Mouse (Mus musculus) CH12.LX (cell line): ENCODE measurements around the gene Tsga13. TPM values are rescaled to one million over a fixed set of nuclear protein-coding genes. Genes with fewer than 3 reads are reported as not detected.

ENCODE experiments used
- DNase-seq: peaks from one replicate; pipeline ENCODE4 v3.0.0-alpha.2; 2013; ENCODE audit errors: extremely low read depth
- H3K27ac ChIP-seq: 2 replicates; pipeline ENCODE4 v1.5.1; 2012; ENCODE audit warnings: low read depth, mild to moderate bottlenecking, control low read depth, moderate library complexity; ENCODE audit not compliant: insufficient read depth
- H3K27me3 ChIP-seq: replicated peaks from 2 replicates; pipeline ENCODE3; 2012; ENCODE audit warnings: inconsistent platforms
- H3K36me3 ChIP-seq, 2 experiments: replicated peaks in 1 of 2; 2 replicates each; pipeline versions ENCODE3 to v1.6.1; 2012; ENCODE audit warnings: inconsistent platforms in 1 of 2, low read length in 1 of 2, mild to moderate bottlenecking in 1 of 2, mixed read lengths in 1 of 2, moderate library complexity in 1 of 2; ENCODE audit not compliant: control insufficient read depth in 1 of 2, insufficient read depth in 1 of 2
- H3K4me1 ChIP-seq, 2 experiments: 2 replicates each; pipeline ENCODE4 v1.6.1; 2012; ENCODE audit warnings: inconsistent platforms in 1 of 2, moderate library complexity in 1 of 2; ENCODE audit not compliant: insufficient read depth in 2 of 2, control insufficient read depth in 1 of 2
- H3K4me2 ChIP-seq: 2 replicates; pipeline ENCODE4 v1.6.1; 2012; ENCODE audit warnings: low read depth, mild to moderate bottlenecking, control low read depth; ENCODE audit not compliant: poor library complexity, insufficient read depth, severe bottlenecking
- H3K4me3 ChIP-seq, 3 experiments: fragments of 150-350 bp in 1 of 3; sonication (generic) in 1 of 3; replicated peaks in 1 of 3; 2 replicates each; pipeline versions ENCODE3 to v1.5.1; 2011 to 2012; ENCODE audit warnings: low read depth in 2 of 3, low read length in 2 of 3, mild to moderate bottlenecking in 2 of 3, moderate library complexity in 2 of 3, control low read depth in 1 of 3, improper control_type of control experiment in 1 of 3, inconsistent platforms in 1 of 3, mixed read lengths in 1 of 3; ENCODE audit not compliant: poor library complexity in 1 of 3
- H3K79me2 ChIP-seq: replicated peaks from 2 replicates; pipeline ENCODE4 v1.6.1; 2012; ENCODE audit warnings: mild to moderate bottlenecking, moderate library complexity; ENCODE audit not compliant: control insufficient read depth, poor library complexity, insufficient read depth, severe bottlenecking; ENCODE audit errors: extremely low read depth
- H3K9ac ChIP-seq: 2 replicates; pipeline ENCODE4 v1.6.1; 2012; ENCODE audit warnings: low read depth, mild to moderate bottlenecking, control low read depth, moderate library complexity; ENCODE audit not compliant: insufficient read depth
- H3K9me3 ChIP-seq: replicated peaks from 2 replicates; pipeline ENCODE3; 2012; ENCODE audit warnings: low read length, inconsistent platforms, mixed read lengths
- CHD1 ChIP-seq: IDR thresholded peaks from 2 replicates; pipeline ENCODE4 v1.6.1; 2012; ENCODE audit warnings: low read depth, low read length, improper control_type of control experiment, inconsistent platforms
- CHD2 ChIP-seq: IDR thresholded peaks from 2 replicates; pipeline ENCODE4 v1.6.1; 2011; ENCODE audit warnings: low read length, improper control_type of control experiment
- EP300 ChIP-seq: IDR thresholded peaks from 2 replicates; pipeline ENCODE4 v1.6.1; 2011; ENCODE audit warnings: low read length, improper control_type of control experiment
- ETS1 ChIP-seq: conservative IDR thresholded peaks from 2 replicates; pipeline ENCODE4 v1.6.1; 2012; ENCODE audit warnings: low read depth, mild to moderate bottlenecking, inconsistent platforms, low read length, improper control_type of control experiment, moderate library complexity
- HCFC1 ChIP-seq: IDR thresholded peaks from 2 replicates; pipeline ENCODE4 v1.6.1; 2012; ENCODE audit warnings: low read depth, mild to moderate bottlenecking, inconsistent platforms, low read length, improper control_type of control experiment
- JUN ChIP-seq: IDR thresholded peaks from 2 replicates; pipeline ENCODE4 v1.6.1; 2011; ENCODE audit warnings: low read depth, mild to moderate bottlenecking, low read length, improper control_type of control experiment, moderate library complexity; ENCODE audit not compliant: insufficient read depth
- MAX ChIP-seq: IDR thresholded peaks from 2 replicates; pipeline ENCODE4 v1.6.1; 2011; ENCODE audit warnings: low read length, improper control_type of control experiment
- MAZ ChIP-seq: IDR thresholded peaks from 2 replicates; pipeline ENCODE4 v1.6.1; 2012; ENCODE audit warnings: low read depth, mild to moderate bottlenecking, inconsistent platforms, low read length, improper control_type of control experiment, moderate library complexity
- MEF2A ChIP-seq: IDR thresholded peaks from 2 replicates; pipeline ENCODE4 v1.6.1; 2014; ENCODE audit warnings: low read depth, mild to moderate bottlenecking, inconsistent platforms, low read length, improper control_type of control experiment, borderline replicate concordance
- MYC ChIP-seq: IDR thresholded peaks from 2 replicates; pipeline ENCODE4 v1.6.1; 2011; ENCODE audit warnings: low read depth, mild to moderate bottlenecking, improper control_type of control experiment, low read length
- NELFE ChIP-seq: IDR thresholded peaks from 2 replicates; pipeline ENCODE4 v1.6.1; 2011; ENCODE audit warnings: low read depth, low read length, improper control_type of control experiment
- NRF1 ChIP-seq: IDR thresholded peaks from 2 replicates; pipeline ENCODE4 v1.6.1; 2014; ENCODE audit warnings: low read depth, mild to moderate bottlenecking, inconsistent platforms, low read length, improper control_type of control experiment, moderate library complexity
- PAX5 ChIP-seq: IDR thresholded peaks from 2 replicates; pipeline ENCODE4 v1.6.1; 2012; ENCODE audit warnings: low read length, inconsistent platforms, mixed read lengths
- SMC3 ChIP-seq: IDR thresholded peaks from 2 replicates; pipeline ENCODE4 v1.6.1; 2011; ENCODE audit warnings: low read depth, low read length, improper control_type of control experiment
- TBP ChIP-seq: conservative IDR thresholded peaks from 2 replicates; pipeline ENCODE4 v1.6.1; 2011; ENCODE audit warnings: low read depth, low read length, improper control_type of control experiment
- USF1 ChIP-seq: IDR thresholded peaks from 2 replicates; pipeline ENCODE4 v1.6.1; 2014; ENCODE audit warnings: low read depth, mild to moderate bottlenecking, inconsistent platforms, low read length, improper control_type of control experiment
- ZKSCAN1 ChIP-seq: IDR thresholded peaks from 2 replicates; pipeline ENCODE4 v1.6.1; 2012; ENCODE audit warnings: low read depth, inconsistent platforms, low read length, improper control_type of control experiment, borderline replicate concordance
- ZNF384 ChIP-seq: IDR thresholded peaks from 2 replicates; pipeline ENCODE4 v1.6.1; 2012; ENCODE audit warnings: low read depth, low read length, improper control_type of control experiment, inconsistent platforms
- dilution Hi-C: fragments of 300-500 bp; cut with MboI; formaldehyde crosslinking; loops from 2 replicates; pipeline ENCODE4 v1.14.3; 2020; ENCODE audit warnings: low sequenced_read_pairs; ENCODE audit not compliant: extremely low pct_unique_long_range_greater_than_20kb, extremely low pct_ligation_motif_present
- in situ Hi-C: fragments of 300-500 bp; cut with MboI; formaldehyde crosslinking; loops from 3 replicates; pipeline ENCODE4 v1.14.3; 2019; ENCODE audit warnings: low sequenced_read_pairs, low pct_ligation_motif_present, low pct_unique_long_range_greater_than_20kb, mixed read lengths
- polyA plus RNA-seq: library from polyadenylated mRNA; unstranded; fragments of >175 nt; gene quantifications from 2 replicates; pipeline ENCODE4 v1.2.1, GENCODE M21; 2012; ENCODE audit warnings: low read depth; ENCODE audit not compliant: insufficient read length
- total RNA-seq, 2 experiments: library from RNA; depleted of rRNA; stranded (reverse); fragments of 300-350 nt in 1 of 2; fragments of >200 nt in 1 of 2; gene quantifications; 2 replicates each; pipeline ENCODE4 v1.2.3; 2012 to 2014

Gene Tsga13
- total and polyA plus RNA-seq, 3 experiments = not detected

DNA sequence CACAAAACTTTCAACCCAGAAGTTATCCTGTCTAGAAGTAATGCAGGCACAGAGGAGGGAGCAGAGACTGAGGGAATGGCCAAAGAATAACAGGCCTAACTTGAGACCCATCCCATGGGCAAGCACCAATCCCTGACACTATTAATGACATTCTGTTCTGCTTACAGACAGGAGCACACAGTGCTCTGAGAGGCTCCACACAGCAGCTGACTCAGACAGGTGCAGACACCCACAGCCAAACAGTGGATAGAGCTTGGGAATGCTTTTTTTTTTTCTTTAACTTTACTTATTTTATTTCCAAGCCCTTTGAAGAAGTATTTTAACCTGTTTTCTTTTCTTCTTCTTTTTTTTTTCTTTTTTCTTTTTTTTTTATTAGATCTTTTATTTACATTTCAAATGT lies 23.6 kb downstream of the Tsga13 start:
- Histone ChIP-seq H3K27me3 (no peaks in the 10 kb centered on the region), H3K9me3 (no peaks in the 10 kb centered on the region), H3K27ac (no peak overlapping the region), H3K36me3 (peaks cover 4 to 28% of the 10 kb centered on the region in 2 experiments), H3K4me2 (no peak overlapping the region), H3K9ac (no peak overlapping the region), H3K79me2 (peaks cover 3% of the 10 kb centered on the region; the same call in 1 of the 2 replicates), H3K4me3 (no peak overlapping the region), H3K4me1 (peaks cover 0 to 17% of the 10 kb centered on the region in 2 experiments; a peak in 2 of 4 replicates)
- in situ Hi-C loops (no loop called here), dilution Hi-C loops (no loop called here)
- TF ChIP-seq NRF1 (no peak), PAX5 (no peak), CHD2 (no peak), MAX (no peak), HCFC1 (no peak), MYC (no peak), TBP (no peak), ZKSCAN1 (no peak), MEF2A (no peak), ETS1 (no peak), MAZ (no peak), NELFE (no peak), ZNF384 (no peak), JUN (no peak), EP300 (no peak), USF1 (no peak), CHD1 (no peak)
- DNase-seq = no peak

DNA sequence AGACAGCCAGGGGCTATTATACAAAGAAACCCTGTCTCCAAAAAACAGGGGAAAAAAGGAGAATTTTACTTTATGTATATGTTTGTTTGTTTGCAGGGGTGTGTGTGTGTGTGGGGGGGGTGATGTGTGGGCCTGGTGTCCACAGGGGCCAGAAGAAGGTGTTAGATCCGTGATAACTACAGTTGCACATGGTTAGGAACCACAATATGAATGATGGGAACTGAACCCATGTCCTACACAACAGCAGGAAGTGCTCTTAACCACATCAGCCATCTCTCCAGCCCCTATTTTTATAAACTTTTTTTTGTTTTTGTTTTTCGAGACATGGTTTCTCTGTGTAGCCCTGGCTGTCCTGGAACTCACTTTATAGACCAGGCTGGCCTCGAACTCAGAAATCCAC lies 30.5 kb downstream of the Tsga13 start:
- no peaks in the 10 kb centered on the region for H3K4me1 ChIP-seq
- dilution Hi-C loops = no loop called here
- H3K9ac ChIP-seq = no peak overlapping the region
- TF ChIP-seq SMC3 = no peak
- H3K4me3 ChIP-seq = no peak overlapping the region
- DNase-seq = no peak
- H3K27me3 ChIP-seq = no peaks in the 10 kb centered on the region
- H3K36me3 ChIP-seq = peaks cover 13 to 39% of the 10 kb centered on the region in 2 experiments
- H3K9me3 ChIP-seq = no peaks in the 10 kb centered on the region
- H3K27ac ChIP-seq = no peak overlapping the region
- no peaks in the 10 kb centered on the region for H3K79me2 ChIP-seq
- in situ Hi-C loops = no loop called here
- H3K4me2 ChIP-seq = no peak overlapping the region
